Mouse (Mus musculus) forebrain, embryonic 13.5 days (tissue): ENCODE results near the gene Leo1. TPM values are rescaled to one million over a fixed set of nuclear protein-coding genes. Genes with fewer than 3 reads are reported as not detected.

ENCODE experiments used
- ATAC-seq: fragments of 200-750 bp; cut with Nextera tagmentation; 2 replicates; pipeline ENCODE4 v1.8.0; 2017
- H3K27ac ChIP-seq: fragments of 300-500 bp; sonication (generic); 2 replicates; pipeline ENCODE4 v1.5.1; 2015; ENCODE audit warnings: inconsistent platforms, mild to moderate bottlenecking, moderate library complexity
- H3K27me3 ChIP-seq: fragments of 300-500 bp; sonication (generic); 2 replicates; pipeline ENCODE4 v1.6.1; 2015; ENCODE audit warnings: mild to moderate bottlenecking, inconsistent platforms
- H3K36me3 ChIP-seq: fragments of 300-500 bp; sonication (generic); 2 replicates; pipeline ENCODE4 v1.6.1; 2015; ENCODE audit warnings: mild to moderate bottlenecking, inconsistent platforms; ENCODE audit not compliant: poor library complexity, severe bottlenecking
- H3K4me1 ChIP-seq: fragments of 300-500 bp; sonication (generic); 2 replicates; pipeline ENCODE4 v1.6.1; 2015; ENCODE audit warnings: inconsistent platforms
- H3K4me2 ChIP-seq: fragments of 300-500 bp; sonication (generic); 2 replicates; pipeline ENCODE4 v1.6.1; 2015; ENCODE audit warnings: inconsistent platforms, mild to moderate bottlenecking, moderate library complexity
- H3K4me3 ChIP-seq: fragments of 300-500 bp; sonication (generic); 2 replicates; pipeline ENCODE4 v1.5.1; 2015; ENCODE audit warnings: mild to moderate bottlenecking, inconsistent platforms
- H3K9ac ChIP-seq: fragments of 300-500 bp; sonication (generic); 2 replicates; pipeline ENCODE4 v1.6.1; 2015; ENCODE audit warnings: mild to moderate bottlenecking, inconsistent platforms
- H3K9me3 ChIP-seq: fragments of 300-500 bp; sonication (generic); replicated peaks from 2 replicates; pipeline ENCODE4 v1.6.1; 2016; ENCODE audit warnings: inconsistent platforms
- WGBS: fragments of 180-500 bp; shearing (Covaris S2); methylation state at CpG from one replicate; pipeline ENCODE4 v1.1.7; 2015; 5-methylcytosine and 5-hydroxymethylcytosine counted together
- polyA plus RNA-seq: library from polyadenylated mRNA; unstranded; fragments of >200 nt; fragmentation: Nextera tagmentation; extraction: Ambion mirVana; gene quantifications from 2 replicates; pipeline ENCODE4 v1.2.1, GENCODE M21; 2015

Gene Leo1
- polyA plus RNA-seq, 1 experiment from 2014 or later, result 44.2 TPM

- WGBS, result 97% methylated on average over 3 of the region's 3 CpGs
- ATAC-seq, result no peak
- peaks cover 75% of the 10 kb centered on the region for H3K36me3 ChIP-seq
These were observed 6.7 kb downstream of the Leo1 start for GRCm38 (mm10) chr9:75448021-75448420.

GRCm38 (mm10) chr9:75453994-75454393, 12.7 kb downstream of the Leo1 start:
- Histone ChIP-seq H3K9ac (no peak overlapping the region), H3K4me2 (no peak overlapping the region), H3K4me1 (no peaks in the 10 kb centered on the region), H3K9me3 (no peaks in the 10 kb centered on the region), H3K27me3 (no peaks in the 10 kb centered on the region), H3K27ac (no peak overlapping the region), H3K4me3 (no peak overlapping the region), H3K36me3 (peaks cover 94% of the 10 kb centered on the region)
- ATAC-seq, result no peak
- 91% methylated on average over 2 of the region's 2 CpGs for WGBS

More at GRCm38 (mm10) chr9:75448021-75448420, 6.7 kb downstream of the Leo1 start:
- H3K27ac ChIP-seq, result no peak overlapping the region
- no peaks in the 10 kb centered on the region for H3K27me3 ChIP-seq
- H3K9ac ChIP-seq, result no peak overlapping the region
- no peak overlapping the region for H3K4me3 ChIP-seq
- no peaks in the 10 kb centered on the region for H3K9me3 ChIP-seq
- no peak overlapping the region for H3K4me2 ChIP-seq
- peaks cover 1% of the 10 kb centered on the region for H3K4me1 ChIP-seq

GRCm38 (mm10) chr9:75455684-75456083, 14.4 kb downstream of the Leo1 start:
- H3K27ac ChIP-seq, result no peak overlapping the region
- 78% methylated on average over 10 of the region's 10 CpGs for WGBS
- no peak overlapping the region for H3K9ac ChIP-seq
- H3K4me3 ChIP-seq, result no peak overlapping the region
- no peak for ATAC-seq
- peaks cover 97% of the 10 kb centered on the region for H3K36me3 ChIP-seq
- H3K4me1 ChIP-seq, result no peaks in the 10 kb centered on the region
- H3K27me3 ChIP-seq, result no peaks in the 10 kb centered on the region
- H3K4me2 ChIP-seq, result no peak overlapping the region
- H3K9me3 ChIP-seq, result no peaks in the 10 kb centered on the region

GRCm38 (mm10) chr9:75463050-75463660, 21.8 kb downstream of the Leo1 start:
- 73% methylated on average over 8 of the region's 8 CpGs for WGBS
- ATAC-seq, result peak; percentile 76; the same call in 1 of the 2 replicates

DNA sequence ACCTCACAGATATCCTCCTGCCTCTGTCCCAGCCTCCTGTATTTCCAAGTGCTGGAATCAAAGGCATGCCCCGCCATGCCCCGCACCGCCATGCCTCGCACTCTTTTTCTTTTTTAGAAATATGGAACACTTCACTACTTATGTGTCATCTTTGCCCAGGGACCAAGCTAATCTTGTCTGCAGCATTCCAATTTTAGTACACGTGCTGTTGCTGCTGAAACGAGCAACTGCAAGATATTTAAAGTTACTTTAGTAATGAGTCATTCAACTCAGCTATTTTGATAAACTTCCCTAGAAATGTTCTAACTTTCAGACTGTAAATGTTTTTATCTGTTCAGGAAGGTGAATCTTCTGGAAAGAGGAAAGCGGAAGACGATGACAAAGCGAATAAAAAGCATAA, 24.5 kb downstream of the Leo1 start:
- H3K4me2 ChIP-seq, result no peak overlapping the region

More at GRCm38 (mm10) chr9:75463050-75463660, 21.8 kb downstream of the Leo1 start:
- Histone ChIP-seq H3K27me3 (no peaks in the 10 kb centered on the region), H3K9me3 (no peaks in the 10 kb centered on the region), H3K9ac (no peak overlapping the region), H3K27ac (no peak overlapping the region), H3K4me3 (no peak overlapping the region), H3K36me3 (peaks cover 96% of the 10 kb centered on the region), H3K4me1 (no peaks in the 10 kb centered on the region), H3K4me2 (no peak overlapping the region)

DNA sequence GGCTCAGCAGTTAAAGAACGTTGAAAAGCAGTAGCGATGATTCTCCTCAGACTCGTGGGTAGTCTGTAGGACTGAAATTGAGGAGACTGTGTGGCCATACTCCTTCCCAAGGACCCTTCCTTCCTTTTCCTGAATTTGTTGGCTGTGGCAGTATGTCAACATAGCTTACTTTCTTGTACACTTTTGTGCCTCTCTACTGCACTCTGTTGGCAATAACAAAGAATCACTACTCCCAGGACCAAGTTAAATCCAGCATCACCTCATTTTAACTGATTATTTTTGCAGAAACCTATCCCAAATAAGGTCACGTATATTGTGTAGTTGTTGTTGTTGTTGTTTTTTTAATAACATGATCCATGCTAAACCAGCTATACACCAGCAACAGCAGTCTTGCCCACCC, 25.3 kb downstream of the Leo1 start:
- H3K4me1 ChIP-seq, result no peaks in the 10 kb centered on the region
- peaks cover 72% of the 10 kb centered on the region for H3K36me3 ChIP-seq
- no peak overlapping the region for H3K27ac ChIP-seq
- H3K27me3 ChIP-seq, result no peaks in the 10 kb centered on the region
- H3K9me3 ChIP-seq, result no peaks in the 10 kb centered on the region
- ATAC-seq, result no peak
- no peak overlapping the region for H3K4me2 ChIP-seq
- no peak overlapping the region for H3K9ac ChIP-seq
- no peak overlapping the region for H3K4me3 ChIP-seq
- WGBS, result 85% methylated on average over 4 of the region's 4 CpGs

More for the DNA sequence above, 24.5 kb downstream of the Leo1 start:
- Histone ChIP-seq H3K4me1 (no peaks in the 10 kb centered on the region), H3K4me3 (no peak overlapping the region), H3K9me3 (no peaks in the 10 kb centered on the region), H3K36me3 (peaks cover 73% of the 10 kb centered on the region), H3K27me3 (no peaks in the 10 kb centered on the region), H3K9ac (no peak overlapping the region), H3K27ac (no peak overlapping the region)
- no peak for ATAC-seq
- WGBS, result 93% methylated on average over 9 of the region's 9 CpGs

DNA sequence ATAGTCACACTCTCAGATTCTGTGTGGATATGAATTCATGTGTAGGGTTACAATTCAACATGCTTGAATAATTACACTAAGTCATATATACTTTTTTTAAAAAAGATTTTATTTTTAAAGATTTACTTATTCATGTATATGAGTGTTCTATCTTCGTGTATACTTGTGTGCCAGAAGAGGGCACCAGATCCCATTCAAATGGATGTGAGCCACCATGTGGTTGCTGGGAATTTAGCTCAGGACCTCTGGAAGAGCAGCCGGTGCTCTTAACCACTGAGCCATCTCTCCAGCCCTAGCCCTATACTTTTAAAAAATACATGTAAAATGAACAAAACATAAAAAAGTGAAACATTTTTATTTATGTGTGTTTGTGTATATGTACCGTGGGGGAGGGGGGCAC, 26.3 kb downstream of the Leo1 start:
- Histone ChIP-seq H3K36me3 (peaks cover 69% of the 10 kb centered on the region), H3K4me1 (no peaks in the 10 kb centered on the region), H3K9ac (no peak overlapping the region), H3K4me2 (no peak overlapping the region), H3K27ac (no peak overlapping the region), H3K9me3 (no peaks in the 10 kb centered on the region), H3K27me3 (no peaks in the 10 kb centered on the region), H3K4me3 (no peak overlapping the region)
- WGBS, result 97% methylated on average over 3 of the region's 3 CpGs
- ATAC-seq, result no peak

- no peak overlapping the region for H3K9ac ChIP-seq
- H3K27me3 ChIP-seq, result no peaks in the 10 kb centered on the region
- H3K9me3 ChIP-seq, result no peaks in the 10 kb centered on the region
- peaks cover 66% of the 10 kb centered on the region for H3K36me3 ChIP-seq
- no peak overlapping the region for H3K4me2 ChIP-seq
- 81% methylated on average over 14 of the region's 14 CpGs for WGBS
- ATAC-seq, result no peak
- no peak overlapping the region for H3K27ac ChIP-seq
- H3K4me1 ChIP-seq, result no peaks in the 10 kb centered on the region
- H3K4me3 ChIP-seq, result no peak overlapping the region
These were observed 27.0 kb downstream of the Leo1 start for GRCm38 (mm10) chr9:75468297-75468696.

GRCm38 (mm10) chr9:75477212-75477611, 35.9 kb downstream of the Leo1 start:
- peaks cover 16% of the 10 kb centered on the region for H3K36me3 ChIP-seq
- no peak for ATAC-seq
- H3K4me2 ChIP-seq, result no peak overlapping the region
- H3K9me3 ChIP-seq, result no peaks in the 10 kb centered on the region
- H3K4me3 ChIP-seq, result no peak overlapping the region
- no peak overlapping the region for H3K9ac ChIP-seq
- no peak overlapping the region for H3K27ac ChIP-seq
- WGBS, result 78% methylated on average over 3 of the region's 3 CpGs
- H3K27me3 ChIP-seq, result no peaks in the 10 kb centered on the region
- H3K4me1 ChIP-seq, result peaks cover 10% of the 10 kb centered on the region; the same call in 1 of the 2 replicates

DNA sequence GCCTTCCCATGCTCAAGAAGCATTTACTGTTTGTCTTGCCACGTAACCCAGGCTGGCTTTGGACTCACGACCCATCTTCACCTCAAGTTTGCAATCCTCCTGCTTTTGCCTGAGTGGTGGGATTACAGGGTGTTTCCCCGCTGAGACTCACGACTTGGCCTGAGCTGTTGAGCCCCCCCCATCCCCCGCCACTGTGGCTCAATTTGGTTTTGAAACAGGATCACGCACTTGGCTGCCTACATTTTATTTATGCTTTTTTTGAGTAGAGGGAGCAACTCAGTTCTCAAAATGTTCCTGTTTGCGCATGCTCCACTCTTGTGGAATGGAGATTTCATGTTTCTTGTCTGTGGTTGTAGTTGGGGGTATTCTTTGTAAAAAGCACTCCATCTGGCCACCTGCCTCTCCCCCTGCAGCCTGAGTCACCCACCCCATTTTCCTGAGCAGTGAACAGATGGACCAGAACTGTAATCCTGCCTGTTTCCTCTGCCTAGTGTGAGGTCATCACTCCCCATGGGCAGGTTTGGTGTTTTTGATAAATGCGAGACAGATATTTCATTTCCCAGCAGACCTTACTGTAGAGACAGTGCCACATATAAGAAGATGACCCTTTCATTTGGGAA, 37.9 kb downstream of the Leo1 start:
- no peaks in the 10 kb centered on the region for H3K9me3 ChIP-seq
- peak; percentile 83 for ATAC-seq
- WGBS, result 51% methylated on average over 8 of the region's 8 CpGs
- no peaks in the 10 kb centered on the region for H3K27me3 ChIP-seq
- no peak overlapping the region for H3K9ac ChIP-seq
- H3K4me2 ChIP-seq, result no peak overlapping the region
- H3K36me3 ChIP-seq, result peaks cover 11% of the 10 kb centered on the region
- H3K4me3 ChIP-seq, result no peak overlapping the region
- peaks cover 10% of the 10 kb centered on the region; the same call in 1 of the 2 replicates for H3K4me1 ChIP-seq
- peak overlapping the region; percentile 40 for H3K27ac ChIP-seq

GRCm38 (mm10) chr9:75480536-75481075, 39.3 kb downstream of the Leo1 start:
- Histone ChIP-seq H3K4me1 (peaks cover 10% of the 10 kb centered on the region; the same call in 1 of the 2 replicates), H3K27me3 (no peaks in the 10 kb centered on the region), H3K9ac (no peak overlapping the region), H3K4me3 (no peak overlapping the region), H3K36me3 (peaks cover 13% of the 10 kb centered on the region), H3K27ac (no peak overlapping the region), H3K9me3 (no peaks in the 10 kb centered on the region), H3K4me2 (no peak overlapping the region)
- 92% methylated on average over 5 of the region's 5 CpGs for WGBS
- ATAC-seq, result no peak

- WGBS, result 89% methylated on average over 6 of the region's 6 CpGs
- H3K36me3 ChIP-seq, result peaks cover 13% of the 10 kb centered on the region
- no peak for ATAC-seq
- no peaks in the 10 kb centered on the region for H3K4me1 ChIP-seq
- H3K27me3 ChIP-seq, result no peaks in the 10 kb centered on the region
- no peak overlapping the region for H3K4me3 ChIP-seq
- no peaks in the 10 kb centered on the region for H3K9me3 ChIP-seq
- H3K4me2 ChIP-seq, result no peak overlapping the region
- no peak overlapping the region for H3K27ac ChIP-seq
- H3K9ac ChIP-seq, result no peak overlapping the region
These were observed 43.9 kb downstream of the Leo1 start for GRCm38 (mm10) chr9:75485231-75485630.
